Mouse (Mus musculus) lung, postnatal 0 days (tissue): ENCODE results near the gene Ankrd66. TPM values are rescaled to one million over a fixed set of nuclear protein-coding genes. Genes with fewer than 3 reads are reported as not detected.
A peak's percentile ranks its signal among the peaks of the same experiment; 100 is the strongest.

Source experiments
- ATAC-seq: fragments of 200-750 bp; cut with Nextera tagmentation; 2 replicates; pipeline ENCODE4 v1.8.0; 2017; ENCODE audit warnings: moderate library complexity
- DNase-seq: peaks from one replicate; pipeline ENCODE4 v3.0.0-alpha.2; 2016; ENCODE audit warnings: low spot score
- H3K27ac ChIP-seq: fragments of 300-500 bp; sonication (generic); 2 replicates; pipeline ENCODE4 v1.5.1; 2014; ENCODE audit warnings: antibody characterized with exemption, mild to moderate bottlenecking, low read length, mixed read lengths
- H3K27me3 ChIP-seq: fragments of 300-500 bp; sonication (generic); replicated peaks from 2 replicates; pipeline ENCODE4 v1.6.1; 2014; ENCODE audit warnings: low read length, mixed read lengths; ENCODE audit not compliant: insufficient read depth
- H3K36me3 ChIP-seq: fragments of 300-500 bp; sonication (generic); 2 replicates; pipeline ENCODE4 v1.6.1; 2014; ENCODE audit warnings: low read length, mixed read lengths; ENCODE audit not compliant: insufficient read depth
- H3K4me1 ChIP-seq: fragments of 300-500 bp; sonication (generic); 2 replicates; pipeline ENCODE4 v1.6.1; 2014; ENCODE audit warnings: antibody characterized with exemption, low read depth, low read length, mixed read lengths; ENCODE audit not compliant: insufficient read depth
- H3K4me2 ChIP-seq: fragments of 300-500 bp; sonication (generic); replicated peaks from 2 replicates; pipeline ENCODE4 v1.6.1; 2014; ENCODE audit warnings: low read depth, mild to moderate bottlenecking, low read length, moderate library complexity, mixed read lengths
- H3K4me3 ChIP-seq: fragments of 300-500 bp; sonication (generic); 2 replicates; pipeline ENCODE4 v1.5.1; 2014; ENCODE audit warnings: low read depth, low read length
- H3K9ac ChIP-seq: fragments of 300-500 bp; sonication (generic); replicated peaks from 2 replicates; pipeline ENCODE4 v1.6.1; 2014; ENCODE audit warnings: low read depth, mild to moderate bottlenecking
- H3K9me3 ChIP-seq: fragments of 300-500 bp; sonication (generic); 2 replicates; pipeline ENCODE4 v1.6.1; 2016; ENCODE audit warnings: low read length, mixed read lengths
- CTCF ChIP-seq: IDR thresholded peaks from 2 replicates; pipeline ENCODE4 v1.5.1; 2016; ENCODE audit warnings: antibody characterized with exemption, mild to moderate bottlenecking
- EP300 ChIP-seq: IDR thresholded peaks from 2 replicates; pipeline ENCODE4 v1.6.1; 2016; ENCODE audit warnings: antibody characterized with exemption, mild to moderate bottlenecking, control low read depth
- WGBS: fragments of 180-500 bp; shearing (Covaris S2); extraction: QIAGEN DNeasy Blood & Tissue Kit; methylation state at CpG from one replicate; pipeline ENCODE4 v1.1.7; 2014; 5-methylcytosine and 5-hydroxymethylcytosine counted together
- polyA plus RNA-seq: library from polyadenylated mRNA; unstranded; fragments of >200 nt; fragmentation: Nextera tagmentation; extraction: Ambion mirVana; gene quantifications from 2 replicates; pipeline ENCODE4 v1.2.1, GENCODE M21; 2015

Ankrd66 gene
- polyA plus RNA-seq, 1 experiment from 2014 or later = 1.3 TPM

DNA sequence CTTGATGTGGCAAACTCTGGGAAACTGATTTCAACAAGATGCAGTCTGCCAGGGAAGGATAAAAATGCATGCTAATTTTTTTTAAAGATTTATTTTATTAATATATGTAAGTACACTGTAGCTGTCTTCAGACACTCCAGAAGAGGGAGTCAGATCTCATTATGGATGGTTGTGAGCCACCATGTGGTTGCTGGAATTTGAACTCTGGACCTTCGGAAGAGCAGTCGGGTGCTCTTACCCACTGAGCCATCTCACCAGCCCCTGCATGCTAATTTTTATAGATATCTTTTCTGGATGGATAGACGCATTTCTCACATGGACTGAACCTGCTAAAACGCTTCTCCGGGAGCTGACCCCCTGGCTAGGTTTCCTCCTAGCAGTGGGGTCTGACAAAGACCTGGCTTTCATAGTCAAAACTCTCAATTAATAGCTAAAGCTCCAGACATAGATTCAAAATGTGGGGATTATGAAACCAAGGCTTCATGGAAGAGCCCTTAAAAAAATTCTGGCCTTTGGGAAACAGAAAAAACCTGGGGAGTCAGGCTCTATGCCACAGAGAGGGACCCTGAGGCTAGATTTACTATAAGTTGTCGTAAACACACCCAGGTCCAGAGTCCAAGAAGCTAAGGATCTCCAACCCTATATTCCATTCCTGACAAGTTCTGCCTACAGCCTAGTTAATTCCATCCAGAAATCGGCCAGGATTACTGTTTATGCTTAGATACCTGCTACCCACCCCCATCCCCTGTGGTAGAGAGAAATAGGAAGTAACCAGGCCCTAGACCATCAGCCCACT, 20.0 kb upstream of the Ankrd66 start:
- no peak overlapping the region for H3K4me3 ChIP-seq
- H3K9ac ChIP-seq = no peak overlapping the region
- ATAC-seq (no peak), DNase-seq (no peak)
- no peak overlapping the region for H3K27ac ChIP-seq
- no peak for TF ChIP-seq CTCF
- TF ChIP-seq EP300 = no peak
- H3K4me2 ChIP-seq = no peak overlapping the region
- no peaks in the 10 kb centered on the region for H3K27me3 ChIP-seq
- peaks cover 3% of the 10 kb centered on the region; the same call in 1 of the 2 replicates for H3K4me1 ChIP-seq
- H3K9me3 ChIP-seq = no peaks in the 10 kb centered on the region
- H3K36me3 ChIP-seq = no peaks in the 10 kb centered on the region
- WGBS = 91% methylated on average over 7 of the region's 7 CpGs

DNA sequence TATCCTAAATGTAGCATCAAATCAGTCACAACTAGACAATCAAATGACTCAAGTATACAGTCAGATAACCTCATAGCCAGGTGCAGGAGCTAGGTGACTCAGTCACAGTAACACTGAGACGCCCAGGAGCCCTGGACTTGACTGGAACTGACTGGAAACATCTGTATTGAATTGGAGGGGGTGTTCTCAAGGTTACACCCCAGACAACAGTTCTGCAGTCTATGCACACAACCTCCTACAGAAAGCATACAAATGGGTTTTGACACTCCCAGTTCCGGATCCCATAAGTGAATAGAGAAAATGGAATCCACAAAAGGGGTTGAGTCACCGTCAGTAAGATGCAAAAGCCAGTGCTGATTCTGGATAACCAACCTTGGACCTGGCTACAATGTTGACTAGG, 15.2 kb upstream of the Ankrd66 start:
- H3K27me3 ChIP-seq = no peaks in the 10 kb centered on the region
- no peak for DNase-seq
- 81% methylated on average over 3 of the region's 3 CpGs for WGBS
- H3K27ac ChIP-seq = no peak overlapping the region
- H3K9ac ChIP-seq = no peak overlapping the region
- H3K36me3 ChIP-seq = no peaks in the 10 kb centered on the region
- H3K4me1 ChIP-seq = no peaks in the 10 kb centered on the region
- H3K4me2 ChIP-seq = no peak overlapping the region
- TF ChIP-seq EP300 = no peak
- TF ChIP-seq CTCF = no peak
- no peak overlapping the region for H3K4me3 ChIP-seq
- H3K9me3 ChIP-seq = no peaks in the 10 kb centered on the region
- no peak for ATAC-seq

DNA sequence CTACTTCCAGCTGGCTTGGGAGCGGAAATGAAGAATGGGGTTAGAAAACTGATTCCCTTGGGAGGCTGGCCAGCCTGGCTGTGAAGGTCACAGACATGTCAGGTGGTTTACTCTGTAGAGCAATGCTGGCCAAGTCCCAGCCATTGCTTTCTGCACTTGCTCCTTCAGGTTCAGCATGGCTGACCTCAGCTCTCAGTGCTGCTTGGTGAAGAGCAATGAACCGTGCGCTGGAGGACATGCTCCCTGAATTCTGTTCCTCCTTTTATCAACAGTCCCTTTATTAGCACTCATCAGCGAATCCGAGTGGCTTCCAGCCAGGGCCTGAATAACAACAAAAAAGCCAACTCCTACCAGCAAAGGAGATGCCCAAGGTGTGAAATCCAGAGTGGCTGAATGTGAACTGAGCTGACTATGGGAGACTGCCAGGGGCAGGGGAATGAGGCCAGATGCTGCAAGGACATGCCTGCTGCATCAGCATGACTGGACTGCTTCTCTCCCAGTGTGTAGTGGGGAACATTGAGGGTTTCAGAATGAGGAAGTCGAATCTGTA, 14.2 kb upstream of the Ankrd66 start:
- H3K4me1 ChIP-seq = no peaks in the 10 kb centered on the region
- 58% methylated on average over 6 of the region's 6 CpGs for WGBS
- no peaks in the 10 kb centered on the region for H3K27me3 ChIP-seq
- no peak overlapping the region for H3K4me3 ChIP-seq
- H3K36me3 ChIP-seq = no peaks in the 10 kb centered on the region
- no peaks in the 10 kb centered on the region for H3K9me3 ChIP-seq
- H3K9ac ChIP-seq = no peak overlapping the region
- no peak overlapping the region for H3K4me2 ChIP-seq
- peak; percentile 43; the same call in 1 of the 2 replicates for ATAC-seq
- TF ChIP-seq EP300 (no peak), CTCF (no peak)
- no peak overlapping the region for H3K27ac ChIP-seq
- DNase-seq = peak; percentile 40

DNA sequence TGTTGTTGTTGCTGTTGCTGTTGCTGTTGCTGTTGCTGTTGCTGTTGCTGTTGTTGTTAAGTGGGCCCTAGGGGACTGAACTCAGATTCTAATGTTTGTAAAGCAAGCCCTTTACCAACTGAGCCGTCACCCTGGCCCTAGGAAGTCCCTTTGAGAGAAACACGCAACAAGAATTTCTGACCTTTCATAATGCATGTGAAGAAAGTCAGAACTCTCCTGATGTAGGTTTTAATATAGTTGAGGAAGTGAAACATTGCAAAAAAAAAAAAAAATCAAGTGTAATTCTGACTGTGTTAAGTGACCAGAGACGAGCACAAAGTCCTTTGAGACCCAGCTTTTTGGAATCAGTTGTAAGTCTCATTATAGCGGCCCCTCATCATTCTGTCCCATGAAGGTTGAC, 13.7 kb upstream of the Ankrd66 start:
- no peak overlapping the region for H3K9ac ChIP-seq
- 69% methylated on average over 4 of the region's 4 CpGs for WGBS
- DNase-seq (no peak), ATAC-seq (no peak)
- no peak overlapping the region for H3K27ac ChIP-seq
- H3K27me3 ChIP-seq = no peaks in the 10 kb centered on the region
- no peak for TF ChIP-seq CTCF
- no peak for TF ChIP-seq EP300
- H3K9me3 ChIP-seq = no peaks in the 10 kb centered on the region
- no peak overlapping the region for H3K4me2 ChIP-seq
- H3K4me1 ChIP-seq = no peaks in the 10 kb centered on the region
- H3K36me3 ChIP-seq = no peaks in the 10 kb centered on the region
- H3K4me3 ChIP-seq = no peak overlapping the region

DNA sequence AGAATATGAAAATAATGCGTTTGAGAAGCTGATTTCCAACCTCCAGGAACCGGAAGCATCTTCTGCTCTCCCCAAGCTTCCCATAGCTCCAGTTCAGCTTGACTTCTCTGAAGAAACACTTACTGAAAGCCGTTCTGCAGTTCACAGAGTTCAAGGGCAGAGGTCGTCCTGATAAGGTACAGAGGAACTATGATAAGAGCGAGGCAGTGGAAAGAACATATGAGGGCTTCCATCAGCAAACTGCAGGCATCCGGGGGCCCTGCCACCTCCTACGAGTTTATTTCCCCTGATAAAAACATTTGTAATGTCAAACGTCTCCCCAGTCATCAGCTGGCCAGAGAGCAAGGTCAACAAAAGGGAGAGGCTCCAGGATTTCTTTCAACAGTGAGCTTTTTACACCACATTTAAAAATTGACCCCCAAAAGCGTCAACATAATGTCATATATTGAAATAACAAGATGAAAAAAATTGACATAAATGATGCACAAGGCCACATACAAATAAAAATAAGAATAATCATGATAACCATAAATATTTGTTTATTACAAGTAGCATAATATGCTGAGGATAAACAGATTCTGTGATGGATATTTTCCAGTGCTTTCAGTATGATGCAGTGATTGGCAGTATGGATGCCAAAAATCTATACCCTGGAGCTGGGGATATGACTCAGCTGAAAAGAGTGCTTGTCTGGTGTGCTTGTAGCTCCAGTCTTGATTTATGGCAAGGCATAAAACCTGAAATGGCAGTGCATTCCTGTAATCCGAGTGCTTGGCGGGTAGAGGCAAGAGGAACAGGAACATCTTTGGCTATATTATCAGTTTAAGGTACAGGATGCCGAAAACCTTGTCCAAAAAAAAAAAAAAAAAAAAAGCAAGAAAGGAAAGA, 11.3 kb upstream of the Ankrd66 start:
- WGBS = 31% methylated on average over 12 of the region's 12 CpGs
- H3K4me2 ChIP-seq = no peak overlapping the region
- TF ChIP-seq CTCF = no peak
- TF ChIP-seq EP300 = no peak

DNA sequence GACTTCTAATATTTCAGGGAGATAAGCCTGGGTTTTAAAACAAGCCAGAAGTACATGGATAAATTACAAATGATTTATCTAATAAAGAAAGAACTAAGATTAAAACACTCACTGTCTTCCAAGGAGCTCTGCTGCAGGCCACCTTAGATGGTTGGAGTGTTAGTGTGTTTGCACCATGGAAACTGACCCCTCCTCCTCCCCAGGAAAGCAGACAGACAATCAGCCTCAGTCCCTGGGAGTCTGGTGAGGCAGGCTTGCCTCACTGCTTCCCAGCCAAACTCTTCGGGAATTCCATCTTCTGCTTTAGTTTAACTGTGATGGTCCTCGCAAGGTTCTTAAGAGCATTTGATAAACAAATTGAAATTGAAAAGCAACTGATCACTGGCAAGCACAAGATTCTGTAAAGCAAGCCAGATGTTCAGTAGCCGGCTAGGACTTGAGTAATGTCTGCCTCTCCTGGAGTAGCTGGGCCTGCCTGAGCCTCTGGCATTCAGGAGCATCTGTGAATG, 7.7 kb upstream of the Ankrd66 start:
- Histone ChIP-seq H3K27me3 (no peaks in the 10 kb centered on the region), H3K36me3 (no peaks in the 10 kb centered on the region), H3K4me2 (no peak overlapping the region), H3K9ac (no peak overlapping the region), H3K27ac (no peak overlapping the region), H3K9me3 (no peaks in the 10 kb centered on the region), H3K4me1 (no peaks in the 10 kb centered on the region), H3K4me3 (no peak overlapping the region)
- ATAC-seq (no peak), DNase-seq (no peak)
- WGBS = 29% methylated on average over 3 of the region's 3 CpGs
- TF ChIP-seq EP300 (no peak), CTCF (no peak)

More for the DNA sequence above, 11.3 kb upstream of the Ankrd66 start:
- no peak overlapping the region for H3K9ac ChIP-seq
- no peak overlapping the region for H3K4me3 ChIP-seq
- H3K27ac ChIP-seq = no peak overlapping the region
- H3K27me3 ChIP-seq = no peaks in the 10 kb centered on the region
- ATAC-seq (no peak), DNase-seq (no peak)
- H3K9me3 ChIP-seq = no peaks in the 10 kb centered on the region
- no peaks in the 10 kb centered on the region for H3K4me1 ChIP-seq
- no peaks in the 10 kb centered on the region for H3K36me3 ChIP-seq
